Mouse (Mus musculus): ENCODE measurements around the gene Ank3.
"Not testable (repeated sequence)": the region's sequence is repeated elsewhere in the genome, so short reads cannot be mapped to it uniquely, and the experiment has no call there.

Gene Ank3

DNA sequence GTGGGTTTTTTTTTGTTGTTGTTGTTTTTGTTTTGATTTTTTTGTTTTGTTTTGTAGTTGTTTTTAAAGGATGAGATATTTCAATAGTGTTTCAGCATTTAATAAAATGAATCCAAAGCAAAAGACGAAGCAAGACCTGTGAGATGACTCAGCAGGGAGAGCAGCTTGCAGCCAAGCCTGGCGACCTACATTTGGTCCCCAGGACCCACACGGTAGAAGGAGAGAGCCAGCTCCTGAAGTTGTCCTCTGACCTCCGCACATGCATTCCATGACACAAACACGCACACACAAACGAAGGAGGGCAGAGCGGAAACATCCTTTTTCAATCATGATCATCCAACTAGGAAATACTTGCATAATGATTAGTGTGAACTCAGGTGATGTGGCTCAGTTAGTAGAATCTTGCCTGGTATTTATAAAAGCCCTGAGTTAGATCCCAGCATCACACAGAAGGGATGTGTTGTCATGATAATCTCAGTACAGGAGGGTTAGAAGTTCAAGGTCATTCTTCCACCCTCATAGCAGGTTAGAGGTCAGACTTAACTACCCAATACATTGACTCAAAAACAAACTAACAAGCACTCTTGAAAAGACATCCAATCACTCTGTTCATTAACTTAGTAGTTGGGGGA is 461.4 kb downstream of the Ank3 start:
- DNase-seq = no peak

DNA sequence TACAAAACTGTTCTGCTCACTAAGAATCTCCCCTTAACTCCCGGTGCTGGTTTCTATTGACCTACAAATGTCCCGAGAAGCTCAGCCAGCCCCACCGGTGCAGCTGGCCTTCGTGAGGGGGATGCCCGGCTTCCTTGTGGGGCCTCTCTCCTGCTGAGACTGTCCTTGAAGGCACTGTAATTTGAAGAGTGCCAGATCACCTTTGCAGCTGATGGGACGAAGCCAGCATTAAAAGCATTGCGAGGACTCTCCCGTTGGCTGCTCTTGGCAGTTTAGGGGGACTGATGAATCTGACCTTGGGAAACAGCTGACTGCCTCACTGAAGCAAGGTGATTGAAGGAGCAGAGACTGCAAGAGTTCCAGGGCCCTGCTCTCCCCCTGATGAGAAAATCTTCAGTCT is 464.3 kb downstream of the Ank3 start:
- no peak for DNase-seq

DNA sequence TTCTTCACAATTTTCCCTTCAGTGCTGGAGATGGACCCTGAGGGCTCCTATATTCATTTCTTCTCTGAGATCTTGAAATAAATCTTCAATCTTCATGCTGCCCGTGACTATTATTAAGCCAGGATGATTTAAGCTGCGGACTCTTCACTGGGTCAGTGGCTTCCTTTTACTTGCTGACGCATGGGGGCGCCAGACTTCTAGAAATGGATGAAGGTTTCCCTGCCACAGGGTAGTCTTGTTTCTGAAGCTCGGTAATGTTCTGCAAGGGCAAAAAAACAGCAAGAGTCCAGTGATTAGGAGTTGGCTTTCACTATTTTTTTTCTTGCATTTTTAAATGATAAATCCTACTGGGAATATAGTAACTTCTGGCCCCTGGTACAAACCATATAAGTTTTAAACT is 471.8 kb downstream of the Ank3 start:
- DNase-seq = peak; percentile 92

- no peak for DNase-seq
Measured at GRCm38 (mm10) chr10:69870947-69871346, 472.4 kb downstream of the Ank3 start.

- DNase-seq = peak; percentile 22
Measured at GRCm38 (mm10) chr10:69872182-69872741, 473.7 kb downstream of the Ank3 start.

DNA sequence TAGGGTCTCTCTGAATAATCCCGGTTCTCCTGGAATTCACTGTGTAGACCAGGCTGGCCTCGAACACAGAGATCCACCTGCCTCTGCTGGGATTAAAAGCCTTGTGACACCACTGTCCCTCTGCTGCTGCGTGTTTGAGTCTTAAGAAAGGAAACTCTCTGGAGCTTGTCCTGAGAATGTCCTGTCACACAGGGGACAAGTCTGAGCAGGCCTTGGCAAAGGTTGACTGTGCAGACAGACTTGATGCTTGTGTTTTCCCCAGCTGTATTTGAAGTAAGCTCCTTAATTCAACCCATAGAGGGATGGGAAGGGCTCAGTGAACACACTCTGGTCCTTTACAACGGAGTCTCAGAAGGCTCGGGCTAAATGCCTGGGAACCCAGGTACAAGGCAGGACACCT is 474.3 kb downstream of the Ank3 start:
- DNase-seq = no peak

GRCm38 (mm10) chr10:69874806-69875205 is 476.2 kb downstream of the Ank3 start:
- DNase-seq = no peak

DNA sequence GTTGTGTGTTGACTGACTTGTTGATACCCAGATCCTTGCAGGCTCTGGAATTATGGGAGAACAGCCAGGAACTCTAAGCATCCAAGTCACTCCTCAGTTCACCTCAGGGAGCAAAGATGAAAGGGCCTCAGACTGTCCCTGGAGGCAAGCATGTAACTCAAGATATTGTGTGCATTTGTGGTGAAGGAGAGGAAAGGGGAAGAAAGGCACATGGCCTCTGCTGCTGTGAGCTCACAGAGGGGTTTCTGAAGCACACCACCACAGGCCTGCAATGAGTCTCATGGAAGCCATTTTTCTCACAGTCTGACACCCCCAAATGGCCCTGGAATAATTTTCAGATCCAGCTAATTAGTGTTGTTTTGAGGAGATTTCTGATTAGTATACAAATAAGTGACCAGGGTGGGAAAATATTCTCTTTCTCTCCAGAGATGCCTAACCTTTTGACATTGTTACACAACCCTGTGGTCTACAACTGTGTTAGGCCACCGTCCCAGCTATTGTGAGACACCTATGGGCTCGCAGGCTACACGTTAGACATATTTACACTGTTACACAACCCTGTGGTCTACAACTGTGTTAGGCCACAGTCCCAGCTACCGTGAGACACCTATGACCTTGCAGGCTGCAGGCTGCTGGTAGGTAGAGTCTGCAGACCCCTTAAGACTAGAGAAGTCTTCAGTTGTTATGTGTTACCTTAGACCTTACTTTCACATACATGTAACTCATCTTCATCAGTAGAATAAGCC is 485.5 kb downstream of the Ank3 start:
- DNase-seq = no peak

- peak; percentile 68 for DNase-seq
Measured at GRCm38 (mm10) chr10:69888399-69888798, 489.8 kb downstream of the Ank3 start.

DNA sequence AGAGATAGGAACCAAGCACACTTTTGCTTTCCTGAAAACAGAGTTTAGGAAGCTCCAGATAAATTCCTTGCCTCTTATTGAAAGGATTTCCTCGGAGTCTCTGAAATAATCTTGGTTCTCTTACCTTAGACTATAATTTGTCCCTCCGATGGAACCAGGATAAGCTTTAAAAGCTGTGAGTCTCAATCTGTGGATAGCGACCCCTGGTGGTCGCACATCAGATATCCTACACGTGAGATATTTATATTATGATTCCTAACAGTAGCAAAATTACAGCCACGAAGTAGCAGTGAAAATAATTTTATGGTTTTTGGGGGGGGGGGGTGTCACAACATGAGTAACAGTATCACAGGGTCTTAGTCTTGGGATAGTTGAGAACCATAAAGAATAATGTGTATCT is 491.2 kb downstream of the Ank3 start:
- peak; percentile 75 for DNase-seq

DNA sequence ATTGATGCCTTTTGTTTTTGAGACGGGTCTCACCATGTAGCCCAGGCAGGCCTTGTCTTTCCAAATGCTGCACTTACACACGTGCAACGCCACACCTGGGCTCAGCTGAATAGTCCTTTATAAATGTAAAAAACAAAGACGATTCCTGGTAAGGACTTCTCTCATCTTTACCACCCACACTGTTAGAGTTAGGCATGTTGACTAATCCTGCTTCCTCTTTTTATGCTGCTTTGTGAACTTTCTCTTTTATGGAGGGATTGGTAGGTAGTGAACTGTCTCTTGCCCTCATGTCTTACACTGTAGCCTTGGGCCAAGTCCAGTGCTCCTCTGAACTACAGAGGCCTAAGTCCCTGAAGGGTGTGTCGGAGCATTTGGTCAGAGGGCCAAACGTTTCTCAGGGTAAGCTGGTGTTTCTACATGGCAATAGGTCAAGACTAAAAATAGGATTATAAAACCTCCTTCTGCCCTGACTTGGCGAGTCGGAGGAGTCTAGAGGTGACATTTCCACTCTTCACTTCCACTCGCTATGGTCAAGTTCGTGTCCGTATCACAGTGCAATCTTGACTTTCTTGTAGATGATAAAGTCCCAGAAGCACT is 491.9 kb downstream of the Ank3 start:
- DNase-seq = no peak

DNA sequence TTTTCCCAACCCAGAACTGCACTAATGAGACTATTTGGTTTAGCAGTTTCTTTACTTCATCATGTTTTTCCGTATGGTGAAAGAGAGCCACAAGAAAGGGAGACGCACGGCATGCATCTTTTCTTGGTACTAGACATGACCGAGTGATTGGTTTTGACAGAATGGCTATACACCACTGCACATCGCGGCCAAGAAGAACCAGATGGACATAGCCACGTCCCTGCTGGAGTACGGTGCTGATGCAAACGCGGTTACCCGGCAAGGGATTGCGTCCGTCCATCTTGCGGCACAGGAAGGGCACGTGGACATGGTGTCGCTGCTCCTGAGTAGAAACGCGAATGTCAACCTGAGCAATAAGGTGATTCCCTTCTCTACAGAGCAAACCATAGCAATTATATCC is 493.6 kb downstream of the Ank3 start:
- no peak for DNase-seq

- no peak for DNase-seq
Measured at GRCm38 (mm10) chr10:69895606-69896005, 497.0 kb downstream of the Ank3 start.

- no peak for DNase-seq
Measured at GRCm38 (mm10) chr10:69897927-69898326, 499.4 kb downstream of the Ank3 start.

GRCm38 (mm10) chr10:69898821-69899220 is 500.2 kb downstream of the Ank3 start:
- no peak for DNase-seq

- DNase-seq = no peak
Measured at GRCm38 (mm10) chr10:69899788-69900187, 501.2 kb downstream of the Ank3 start.

- DNase-seq = no peak
Measured at GRCm38 (mm10) chr10:69902024-69902423, 503.5 kb downstream of the Ank3 start.

GRCm38 (mm10) chr10:69904321-69904720 is 505.7 kb downstream of the Ank3 start:
- no peak for DNase-seq

GRCm38 (mm10) chr10:69907795-69908764 is 509.5 kb downstream of the Ank3 start:
- no peak for DNase-seq

DNA sequence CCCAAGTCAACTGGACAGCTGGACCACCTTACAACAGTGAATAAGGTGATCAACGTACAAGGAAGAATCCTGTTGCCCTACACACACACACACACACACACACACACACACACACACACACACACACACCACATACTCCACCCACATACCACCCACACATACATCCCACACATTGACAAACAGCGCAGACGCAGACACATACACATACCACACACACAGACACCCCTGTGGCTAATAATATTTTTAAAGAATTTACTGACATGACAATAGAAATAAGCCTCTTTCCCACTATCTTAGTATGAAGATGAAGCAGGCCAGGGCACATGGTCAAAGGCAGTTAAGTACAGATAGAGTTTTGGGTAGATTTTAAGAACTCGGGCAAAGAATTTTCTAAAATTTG is 511.3 kb downstream of the Ank3 start:
- no peak for DNase-seq

- DNase-seq = peak; percentile 59
Measured at GRCm38 (mm10) chr10:69910304-69910703, 511.7 kb downstream of the Ank3 start.

DNA sequence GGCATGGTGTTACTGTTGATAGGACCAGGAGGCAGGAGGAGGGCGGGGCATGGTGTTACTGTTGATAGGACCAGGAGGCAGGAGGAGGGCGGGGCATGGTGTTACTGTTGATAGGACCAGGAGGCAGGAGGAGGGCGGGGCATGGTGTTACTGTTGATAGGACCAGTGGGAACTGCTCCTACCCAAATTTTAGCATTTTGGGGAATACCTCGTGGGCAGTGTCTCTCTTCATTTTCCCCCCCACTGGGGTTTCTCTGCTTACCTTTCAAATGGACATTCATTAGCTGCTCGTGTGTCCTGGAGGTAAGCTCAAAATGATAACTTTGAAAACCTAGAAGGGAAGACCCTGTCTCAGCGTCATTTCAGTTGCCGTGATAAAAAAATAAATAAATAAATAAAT is 512.2 kb downstream of the Ank3 start:
- not testable (repeated sequence) for DNase-seq

DNA sequence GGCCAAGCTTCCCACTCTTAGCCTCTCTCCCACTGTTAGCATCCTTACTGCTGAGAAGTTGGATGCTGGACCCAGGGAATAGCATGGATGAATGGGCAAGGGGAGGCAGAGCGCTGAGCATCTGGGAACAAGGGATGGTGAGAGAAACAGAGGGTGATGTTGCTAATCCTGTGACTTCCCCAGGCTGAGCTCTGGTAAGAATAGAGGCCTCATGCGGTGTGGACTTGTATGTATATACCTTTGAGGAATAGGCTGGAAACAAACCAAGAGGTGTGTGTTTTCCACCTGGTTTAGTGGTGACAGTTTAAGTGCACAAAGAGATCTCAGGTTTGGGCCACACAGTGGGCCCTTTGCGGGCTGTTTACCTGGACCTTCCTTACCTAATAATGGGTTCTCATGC is 517.0 kb downstream of the Ank3 start:
- DNase-seq = no peak
